Mouse (Mus musculus) megakaryocyte, embryonic 14.5 days (primary cell): ENCODE results near the gene Brat1. TPM values are rescaled to one million over a fixed set of nuclear protein-coding genes. Genes with fewer than 3 reads are reported as not detected.
"Not testable (repeated sequence)": the region's sequence is repeated elsewhere in the genome, so short reads cannot be mapped to it uniquely, and the experiment has no call there.

ENCODE experiments used
- H3K27me3 ChIP-seq: replicated peaks from 2 replicates; pipeline ENCODE3; 2012; ENCODE audit warnings: inconsistent platforms
- H3K36me3 ChIP-seq: replicated peaks from 2 replicates; pipeline ENCODE3; 2012; ENCODE audit warnings: low read length, inconsistent platforms, mixed read lengths
- H3K4me1 ChIP-seq: 2 replicates; pipeline ENCODE4 v1.6.1; 2012; ENCODE audit warnings: inconsistent platforms
- H3K4me3 ChIP-seq: replicated peaks from 2 replicates; pipeline ENCODE3; 2012; ENCODE audit warnings: moderate library complexity, mild to moderate bottlenecking, inconsistent platforms
- H3K9me3 ChIP-seq: 2 replicates; pipeline ENCODE4 v1.6.1; 2012; ENCODE audit warnings: inconsistent platforms
- FLI1 ChIP-seq: IDR thresholded peaks from 2 replicates; pipeline ENCODE4 v1.6.1; 2012; ENCODE audit warnings: low read length, inconsistent platforms, mixed read lengths
- GATA1 ChIP-seq: IDR thresholded peaks from 3 replicates; pipeline ENCODE4 v1.6.1; 2012; ENCODE audit warnings: mixed read lengths, low read length, inconsistent platforms, borderline replicate concordance
- polyA plus RNA-seq: library from polyadenylated mRNA; stranded (reverse); fragments of >175 nt; gene quantifications from 2 replicates; pipeline ENCODE4 v1.2.3, GENCODE M21; 2012; ENCODE audit warnings: low replicate concordance; ENCODE audit not compliant: insufficient read depth

Brat1 gene
- 15.6 and 22.4 TPM in 2 replicates for polyA plus RNA-seq

GRCm38 (mm10) chr5:140704378-140705251 lies at the start of gene Brat1:
TSS of gene Brat1 (plus strand) at chr5:140705011.
- Histone ChIP-seq H3K36me3 (peaks cover 32% of the 10 kb centered on the region), H3K27me3 (no peaks in the 10 kb centered on the region), H3K4me1 (peaks cover 70% of the 10 kb centered on the region), H3K9me3 (no peaks in the 10 kb centered on the region), H3K4me3 (peak within 1 kb of the TSS; percentile 98)
- TF ChIP-seq FLI1 (no peak; the same call in 1 of the 2 replicates), GATA1 (no peak)

GRCm38 (mm10) chr5:140659607-140660272 lies 45.1 kb upstream of the Brat1 start:
- Histone ChIP-seq H3K36me3 (peaks cover 4% of the 10 kb centered on the region), H3K4me1 (peaks cover 34% of the 10 kb centered on the region)
- TF ChIP-seq GATA1 (no peak), FLI1 (no peak)

GRCm38 (mm10) chr5:140660398-140660797 lies 44.4 kb upstream of the Brat1 start:
- no peaks in the 10 kb centered on the region for H3K9me3 ChIP-seq
- H3K36me3 ChIP-seq, result peaks cover 11% of the 10 kb centered on the region
- peaks cover 40% of the 10 kb centered on the region for H3K4me1 ChIP-seq
- H3K4me3 ChIP-seq, result no peak overlapping the region
- TF ChIP-seq FLI1 (no peak), GATA1 (no peak)
- peaks cover 10% of the 10 kb centered on the region for H3K27me3 ChIP-seq

More at GRCm38 (mm10) chr5:140659607-140660272, 45.1 kb upstream of the Brat1 start:
- Histone ChIP-seq H3K9me3 (no peaks in the 10 kb centered on the region), H3K4me3 (peak overlapping the region; percentile 5), H3K27me3 (peaks cover 10% of the 10 kb centered on the region)

GRCm38 (mm10) chr5:140661427-140661826 lies 43.4 kb upstream of the Brat1 start:
- Histone ChIP-seq H3K9me3 (no peaks in the 10 kb centered on the region), H3K4me3 (no peak overlapping the region), H3K4me1 (peaks cover 46% of the 10 kb centered on the region), H3K27me3 (peaks cover 12% of the 10 kb centered on the region), H3K36me3 (peaks cover 17% of the 10 kb centered on the region)
- TF ChIP-seq GATA1, result no peak
- TF ChIP-seq FLI1, result no peak

- TF ChIP-seq GATA1 (no peak), FLI1 (no peak)
- peaks cover 12% of the 10 kb centered on the region for H3K27me3 ChIP-seq
Measured at GRCm38 (mm10) chr5:140661875-140662643, 42.8 kb upstream of the Brat1 start.

GRCm38 (mm10) chr5:140662741-140663592 lies 41.8 kb upstream of the Brat1 start:
- peaks cover 46% of the 10 kb centered on the region for H3K4me1 ChIP-seq
- H3K9me3 ChIP-seq, result no peaks in the 10 kb centered on the region
- H3K27me3 ChIP-seq, result peaks cover 12% of the 10 kb centered on the region
- no peak for TF ChIP-seq GATA1
- no peak for TF ChIP-seq FLI1
- H3K36me3 ChIP-seq, result peaks cover 21% of the 10 kb centered on the region
- no peak overlapping the region for H3K4me3 ChIP-seq

More at GRCm38 (mm10) chr5:140661875-140662643, 42.8 kb upstream of the Brat1 start:
- H3K36me3 ChIP-seq, result peaks cover 17% of the 10 kb centered on the region
- H3K9me3 ChIP-seq, result no peaks in the 10 kb centered on the region
- H3K4me3 ChIP-seq, result no peak overlapping the region
- peaks cover 46% of the 10 kb centered on the region for H3K4me1 ChIP-seq

- H3K27me3 ChIP-seq, result peaks cover 12% of the 10 kb centered on the region
- peaks cover 23% of the 10 kb centered on the region for H3K36me3 ChIP-seq
- no peak for TF ChIP-seq GATA1
- TF ChIP-seq FLI1, result no peak
- H3K9me3 ChIP-seq, result peaks cover 2% of the 10 kb centered on the region
- H3K4me1 ChIP-seq, result peaks cover 46% of the 10 kb centered on the region
- H3K4me3 ChIP-seq, result no peak overlapping the region
Measured at GRCm38 (mm10) chr5:140663621-140664180, 41.1 kb upstream of the Brat1 start.

- Histone ChIP-seq H3K9me3 (peaks cover 15% of the 10 kb centered on the region), H3K4me3 (no peak overlapping the region), H3K4me1 (peaks cover 3% of the 10 kb centered on the region; the same call in 1 of the 2 replicates), H3K36me3 (peaks cover 75% of the 10 kb centered on the region), H3K27me3 (peaks cover 4% of the 10 kb centered on the region)
- TF ChIP-seq GATA1, result no peak
- no peak for TF ChIP-seq FLI1
Measured at GRCm38 (mm10) chr5:140672115-140672514, 32.7 kb upstream of the Brat1 start.

GRCm38 (mm10) chr5:140672603-140673002 lies 32.2 kb upstream of the Brat1 start:
- H3K27me3 ChIP-seq, H3K4me3 ChIP-seq, H3K4me1 ChIP-seq: not testable (repeated sequence)
- Histone ChIP-seq H3K36me3 (peaks cover 79% of the 10 kb centered on the region), H3K9me3 (peaks cover 15% of the 10 kb centered on the region)
